Mouse (Mus musculus) naive thymus-derived CD4-positive, alpha-beta T cell, adult 5 months (primary cell): ENCODE results near the gene Tmem37. TPM values are rescaled to one million over a fixed set of nuclear protein-coding genes. Genes with fewer than 3 reads are reported as not detected.

Source experiments
- polyA plus RNA-seq: library from polyadenylated mRNA; unstranded; fragments of 100-300 nt; shearing (Covaris generic); gene quantifications from one replicate; pipeline ENCODE4 v1.2.1, GENCODE M21; 2017

Tmem37 gene
- polyA plus RNA-seq = not detected

GRCm38 (mm10) chr1:120073519-120074306 is at the start of gene Tmem37:
Gene Tmem37 (minus strand): TSS chr1:120074074.

GRCm38 (mm10) chr1:120120969-120121811 is 47.3 kb upstream of the Tmem37 start, which contains the start of the genes Dbi and 3110009E18Rik:
Gene Dbi (minus strand): TSS chr1:120121078.
Gene 3110009E18Rik (plus strand): TSS chr1:120121187.

Other genes with a start within 250 kb of the Tmem37 start
- 21.5 TPM for gene Ptpn4, start 236.5 kb downstream of the Tmem37 start, polyA plus RNA-seq
- gene Tmem177, start 160.9 kb downstream of the Tmem37 start, polyA plus RNA-seq = 2.6 TPM
- gene Cfap221, start 76.8 kb downstream of the Tmem37 start, polyA plus RNA-seq = not detected
- gene Sctr, start 67.2 kb downstream of the Tmem37 start, polyA plus RNA-seq = not detected
- gene Dbi, start 47.0 kb upstream of the Tmem37 start, polyA plus RNA-seq = 64.4 TPM
- gene 3110009E18Rik, start 47.1 kb upstream of the Tmem37 start, polyA plus RNA-seq = 8.8 TPM
- 0.44 TPM for gene Steap3, start 198.6 kb upstream of the Tmem37 start, polyA plus RNA-seq